Mouse (Mus musculus) heart, embryonic 16.5 days (tissue): ENCODE data around the gene Oas1a. TPM values are rescaled to one million over a fixed set of nuclear protein-coding genes. Genes with fewer than 3 reads are reported as not detected.

ENCODE experiments used
- ATAC-seq: fragments of 200-750 bp; cut with Nextera tagmentation; replicated peaks from 2 replicates; pipeline ENCODE4 v1.8.0; 2017; ENCODE audit warnings: moderate number of reproducible peaks; ENCODE audit not compliant: insufficient read depth, low FRiP score; ENCODE audit errors: extremely low read depth
- H3K27ac ChIP-seq: fragments of 300-500 bp; sonication (generic); 2 replicates; pipeline ENCODE4 v1.5.1; 2014; ENCODE audit warnings: mild to moderate bottlenecking, low read length, control low read depth, moderate library complexity
- H3K27me3 ChIP-seq: fragments of 300-500 bp; sonication (generic); 2 replicates; pipeline ENCODE4 v1.6.1; 2014; ENCODE audit warnings: low read length, mixed read lengths; ENCODE audit not compliant: control insufficient read depth, insufficient read depth
- H3K36me3 ChIP-seq: fragments of 300-500 bp; sonication (generic); 2 replicates; pipeline ENCODE4 v1.6.1; 2014; ENCODE audit not compliant: control insufficient read depth, insufficient read depth
- H3K4me1 ChIP-seq: fragments of 300-500 bp; sonication (generic); 2 replicates; pipeline ENCODE4 v1.6.1; 2014; ENCODE audit warnings: low read length, mixed read lengths; ENCODE audit not compliant: control insufficient read depth, insufficient read depth
- H3K4me2 ChIP-seq: fragments of 300-500 bp; sonication (generic); 2 replicates; pipeline ENCODE4 v1.6.1; 2014; ENCODE audit warnings: low read depth, mild to moderate bottlenecking, control low read depth, low read length
- H3K4me3 ChIP-seq: fragments of 300-500 bp; sonication (generic); 2 replicates; pipeline ENCODE4 v1.5.1; 2014; ENCODE audit warnings: mild to moderate bottlenecking, control low read depth, low read length
- H3K9ac ChIP-seq: fragments of 300-500 bp; sonication (generic); 2 replicates; pipeline ENCODE4 v1.6.1; 2014; ENCODE audit warnings: low read length, control low read depth
- H3K9me3 ChIP-seq: fragments of 300-500 bp; sonication (generic); replicated peaks from 2 replicates; pipeline ENCODE4 v1.6.1; 2016; ENCODE audit warnings: low read length; ENCODE audit not compliant: control insufficient read depth
- WGBS: fragments of 180-500 bp; shearing (Covaris S2); extraction: QIAGEN DNeasy Blood & Tissue Kit; methylation state at CpG from one replicate; pipeline ENCODE4 v1.1.7; 2014; 5-methylcytosine and 5-hydroxymethylcytosine counted together
- microRNA-seq: library from miRNA; unstranded; fragments of <30 nt; microRNA quantifications from one replicate; pipeline ENCODE4, GENCODE M21; 2017
- polyA plus RNA-seq: library from polyadenylated mRNA; unstranded; fragments of >200 nt; fragmentation: Nextera tagmentation; extraction: Ambion mirVana; gene quantifications from 2 replicates; pipeline ENCODE4 v1.2.1, GENCODE M21; 2015

Gene Oas1a
- polyA plus RNA-seq, 1 experiment from 2014 or later = 2.4 TPM

- Histone ChIP-seq H3K36me3 (no peaks in the 10 kb centered on the region), H3K9ac (no peak overlapping the region), H3K27ac (no peak overlapping the region), H3K27me3 (no peaks in the 10 kb centered on the region), H3K9me3 (no peaks in the 10 kb centered on the region), H3K4me3 (no peak overlapping the region), H3K4me1 (no peaks in the 10 kb centered on the region), H3K4me2 (no peak overlapping the region)
- WGBS = 69% methylated on average over 7 of the region's 7 CpGs
- no peak for ATAC-seq
Measured at GRCm38 (mm10) chr5:120869436-120870015, 37.8 kb downstream of the Oas1a start.

DNA sequence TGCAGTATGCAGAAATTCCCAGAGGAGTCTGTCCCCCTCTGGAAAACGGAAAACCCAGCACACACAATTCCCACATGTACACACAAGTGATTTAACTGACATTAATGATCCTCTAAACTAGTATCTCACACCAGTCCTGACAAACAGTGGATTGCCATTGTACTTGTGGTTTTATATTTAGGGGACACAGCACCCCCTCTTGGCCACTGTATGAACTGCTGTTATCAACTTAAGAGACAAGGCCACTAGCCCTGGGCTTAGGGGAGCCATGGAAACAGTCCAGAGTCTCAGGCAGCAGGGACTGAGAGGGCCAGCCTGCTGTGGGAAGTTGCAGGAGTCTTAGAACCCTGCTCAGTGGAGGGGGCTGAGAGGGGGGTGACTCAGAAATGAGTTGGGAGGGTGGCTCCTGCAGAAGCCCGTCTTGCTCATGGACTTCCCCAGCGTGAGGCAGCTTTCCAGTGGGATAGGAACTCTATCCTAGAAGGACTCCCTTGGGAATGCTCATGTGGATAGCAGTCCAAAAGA is 41.9 kb downstream of the Oas1a start:
- no peak for ATAC-seq
- Histone ChIP-seq H3K4me2 (no peak overlapping the region), H3K4me1 (no peaks in the 10 kb centered on the region), H3K9me3 (no peaks in the 10 kb centered on the region), H3K27me3 (no peaks in the 10 kb centered on the region), H3K27ac (no peak overlapping the region), H3K9ac (no peak overlapping the region), H3K36me3 (no peaks in the 10 kb centered on the region), H3K4me3 (no peak overlapping the region)
- WGBS = 72% methylated on average over 3 of the region's 3 CpGs

DNA sequence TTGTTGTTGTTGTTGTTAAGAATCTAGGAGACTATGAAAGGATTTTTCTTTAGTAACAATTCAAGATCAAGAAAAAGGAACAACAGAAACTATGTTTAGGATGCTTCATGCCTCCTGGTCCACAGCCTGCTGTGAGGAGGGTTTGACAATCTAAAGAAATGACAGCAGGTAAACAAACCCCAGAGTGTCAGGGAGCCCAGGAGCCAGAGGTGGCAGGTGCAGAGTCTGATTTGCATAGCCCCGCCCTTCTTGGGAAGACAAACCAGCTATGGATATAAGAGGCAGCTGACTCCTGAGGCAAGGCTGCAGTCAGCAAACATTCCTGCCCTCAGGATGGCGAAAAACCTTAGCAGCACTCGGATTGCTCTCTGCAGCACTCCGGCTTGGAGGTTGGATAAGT is 46.2 kb downstream of the Oas1a start, which contains the start of gene Oas1h:
Gene Oas1h, plus strand, starts transcription at position 301 of the 400 bp plus-strand sequence.
- no peak within 1 kb of the TSS for H3K4me3 ChIP-seq
- no peak for ATAC-seq
- H3K27me3 ChIP-seq = no peaks in the 10 kb centered on the region
- H3K9me3 ChIP-seq = no peaks in the 10 kb centered on the region
- H3K4me1 ChIP-seq = no peaks in the 10 kb centered on the region
- no peaks in the 10 kb centered on the region for H3K36me3 ChIP-seq
- WGBS = 45% methylated on average over 4 of the region's 4 CpGs
- no peak within 1 kb of the TSS for H3K9ac ChIP-seq
- no peak within 1 kb of the TSS for H3K4me2 ChIP-seq
- no peak within 1 kb of the TSS for H3K27ac ChIP-seq

- 73% methylated on average over 2 of the region's 2 CpGs for WGBS
- no peak overlapping the region for H3K4me2 ChIP-seq
- H3K36me3 ChIP-seq = no peaks in the 10 kb centered on the region
- ATAC-seq = no peak
- no peaks in the 10 kb centered on the region for H3K4me1 ChIP-seq
- H3K9ac ChIP-seq = no peak overlapping the region
- H3K27ac ChIP-seq = no peak overlapping the region
- peaks cover 5% of the 10 kb centered on the region for H3K9me3 ChIP-seq
- H3K4me3 ChIP-seq = no peak overlapping the region
- H3K27me3 ChIP-seq = no peaks in the 10 kb centered on the region
Measured at GRCm38 (mm10) chr5:120859241-120859640, 48.1 kb downstream of the Oas1a start.

DNA sequence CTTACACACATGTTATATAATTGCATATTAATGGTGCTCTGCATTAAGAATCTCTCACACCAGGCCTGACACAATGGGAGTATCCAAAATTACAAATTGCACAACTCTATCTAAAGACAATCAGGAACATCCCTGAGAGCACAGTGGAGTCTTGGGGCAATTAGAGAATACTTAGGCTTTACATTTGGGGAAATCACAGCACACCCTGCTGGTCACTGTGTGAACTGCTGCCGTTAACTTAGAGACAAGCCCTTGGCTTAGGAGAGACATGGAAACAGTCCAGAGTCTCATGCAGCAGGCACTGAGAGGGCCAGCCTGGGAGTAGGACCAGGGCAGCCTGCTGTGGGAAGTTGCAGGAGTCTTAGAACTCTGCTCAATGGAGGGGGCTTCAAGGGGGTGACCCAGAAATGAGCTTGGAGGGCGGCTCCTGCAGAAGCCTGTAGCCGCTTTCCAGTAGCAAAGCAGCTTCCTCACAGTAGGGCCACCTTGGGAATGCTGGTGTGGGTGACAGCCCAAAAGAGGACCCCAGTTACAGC is 57.7 kb downstream of the Oas1a start:
- 52% methylated on average over 3 of the region's 3 CpGs for WGBS
- Histone ChIP-seq H3K27me3 (no peaks in the 10 kb centered on the region), H3K9me3 (peaks cover 6% of the 10 kb centered on the region), H3K4me3 (no peak overlapping the region), H3K9ac (no peak overlapping the region), H3K4me2 (no peak overlapping the region), H3K27ac (no peak overlapping the region), H3K4me1 (no peaks in the 10 kb centered on the region), H3K36me3 (no peaks in the 10 kb centered on the region)
- no peak for ATAC-seq

DNA sequence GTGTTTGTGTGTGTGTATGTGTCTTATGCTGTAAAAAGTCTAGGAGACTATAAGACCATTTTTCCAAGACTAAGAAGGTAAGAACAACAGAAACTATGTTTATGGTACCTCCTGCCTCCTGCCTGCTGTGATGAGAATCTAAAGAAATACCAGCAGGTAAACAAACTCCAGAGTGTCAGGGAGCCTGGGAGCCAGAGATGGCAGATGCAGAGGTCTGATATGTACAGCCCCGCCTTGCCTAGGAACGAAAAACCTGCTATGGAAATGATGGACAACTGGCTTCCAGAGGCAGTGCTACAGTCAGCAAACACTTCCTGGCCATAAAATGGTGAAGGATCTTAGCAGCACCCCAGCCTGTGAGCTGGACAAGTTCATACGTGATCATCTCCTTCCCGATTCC is 60.3 kb downstream of the Oas1a start, which contains the start of gene Oas1f:
Gene Oas1f, plus strand, starts transcription at position 301 of the 400 bp plus-strand sequence.
- H3K4me1 ChIP-seq = no peaks in the 10 kb centered on the region
- no peaks in the 10 kb centered on the region for H3K36me3 ChIP-seq
- peaks cover 2% of the 10 kb centered on the region; the same call in 1 of the 2 replicates for H3K27me3 ChIP-seq
- no peak within 1 kb of the TSS for H3K9ac ChIP-seq
- H3K27ac ChIP-seq = no peak within 1 kb of the TSS
- H3K4me2 ChIP-seq = no peak within 1 kb of the TSS
- ATAC-seq = no peak
- no peaks in the 10 kb centered on the region for H3K9me3 ChIP-seq
- no peak within 1 kb of the TSS for H3K4me3 ChIP-seq
- WGBS = 76% methylated on average over 4 of the region's 4 CpGs

Small RNA genes lying within 50 kb of the gene (microRNA-seq; reads per million reads assigned to microRNA genes)
- not detected for gene Gm22907

Other genes with a start within 250 kb of the Oas1a start
- 6.7 and 11.2 TPM in 2 replicates for gene Dtx1, start 195.6 kb downstream of the Oas1a start, polyA plus RNA-seq
- 0.22 and 0.46 TPM in 2 replicates for gene Oas2, start 157.7 kb downstream of the Oas1a start, polyA plus RNA-seq
- 0.59 and 0.80 TPM in 2 replicates for gene Oas3, start 129.9 kb downstream of the Oas1a start, polyA plus RNA-seq
- not detected in 2 replicates for gene Oas1e, start 112.0 kb downstream of the Oas1a start, polyA plus RNA-seq
- gene Oas1c, start 95.0 kb downstream of the Oas1a start, polyA plus RNA-seq = 0.60 and 0.77 TPM in 2 replicates
- gene Oas1f, start 60.2 kb downstream of the Oas1a start, polyA plus RNA-seq = 0.12 TPM in 1 of 2 replicates, not detected in the other
- gene Oas1h, start 46.1 kb downstream of the Oas1a start, polyA plus RNA-seq = not detected in 2 replicates
- gene Oas1g, start 19.9 kb downstream of the Oas1a start, polyA plus RNA-seq = 0.67 and 0.85 TPM in 2 replicates
- gene Oas1d, start 7.0 kb upstream of the Oas1a start, polyA plus RNA-seq = 0.09 TPM in 1 of 2 replicates, not detected in the other
- not detected in 2 replicates for gene Rph3a, start 102.6 kb upstream of the Oas1a start, polyA plus RNA-seq